Mouse (Mus musculus): ENCODE data around the gene Ephb1.

GRCm38 (mm10) chr9:102354561-102354973, at the start of gene Ephb1:
- TF ChIP-seq CTCF (conservative IDR thresholded peaks at IDR 0.05 in 1 of 2, IDR thresholded peaks at IDR 0.05 in 1 of 2; ENCODE audit: low read depth in 2 of 2, low read length in 2 of 2) (peak in 1 of 2 experiments; percentile 43; a peak in 2 of 4 replicates), POLR2A (IDR thresholded peaks at IDR 0.05; ENCODE audit: low read depth, low read length) (no peak), GABPA (IDR thresholded peaks at IDR 0.05; ENCODE audit: insufficient replicate concordance, low read depth, low read length) (no peak), E2F4 (IDR thresholded peaks at IDR 0.05; ENCODE audit: insufficient replicate concordance, low read depth, low read length) (no peak), MAX (IDR thresholded peaks at IDR 0.05; ENCODE audit: low read length) (no peak), CHD2 (IDR thresholded peaks at IDR 0.05; ENCODE audit: low read length) (no peak), MAFK (IDR thresholded peaks at IDR 0.05; ENCODE audit: insufficient replicate concordance, low read length) (no peak), EP300 (IDR thresholded peaks at IDR 0.05; ENCODE audit: low read length) (no peak), ZNF384 (IDR thresholded peaks at IDR 0.05; ENCODE audit: low read depth, low read length) (no peak), USF2 (conservative IDR thresholded peaks at IDR 0.05; ENCODE audit: low read depth, low read length) (no peak), MEF2A (IDR thresholded peaks at IDR 0.05; ENCODE audit: borderline replicate concordance, low read depth, low read length) (no peak), ZMIZ1 (IDR thresholded peaks at IDR 0.05; ENCODE audit: low read depth, low read length) (no peak), USF1 (IDR thresholded peaks at IDR 0.05; ENCODE audit: low read depth, low read length) (no peak)

All from CH12.LX (cell line).